Mouse (Mus musculus): ENCODE results near the gene Camk1d.

DNA sequence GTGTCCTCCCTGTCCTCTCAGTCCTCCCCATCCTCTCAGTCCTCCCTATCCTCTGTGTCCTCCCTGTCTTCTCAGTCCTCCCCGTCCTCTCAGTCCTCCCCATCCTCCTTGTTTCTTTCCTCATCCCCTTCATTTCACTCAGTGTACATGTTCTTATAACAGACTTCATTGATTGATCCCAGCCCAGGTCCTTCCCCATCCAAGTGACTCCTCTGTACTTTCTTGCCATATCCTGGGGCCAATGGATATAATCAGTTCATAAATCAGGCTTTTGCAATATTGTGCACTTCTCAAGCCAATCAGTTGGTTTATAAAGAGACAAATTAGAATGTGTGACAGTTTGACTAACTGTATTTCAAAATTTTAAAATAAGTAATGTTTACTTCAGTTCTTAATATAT lies 112.3 kb downstream of the Camk1d start:
- TF ChIP-seq GATA1 (IDR thresholded peaks at IDR 0.05; ENCODE audit: borderline replicate concordance, low read length): no peak
- TF ChIP-seq FLI1 (IDR thresholded peaks at IDR 0.05; ENCODE audit: low read length): no peak
